In genomic region chr6:86578396-86578795, GRCm38 (mm10) we compare ENCODE assay signal across 11 mouse cellular contexts. TPM values are rescaled to one million over a fixed set of nuclear protein-coding genes. Genes with fewer than 3 reads are reported as not detected.
DNase-seq lines count a peak whose midpoint lies in the region; ATAC-seq and TF ChIP-seq lines count a peak whose summit lies in the region.
"Had no signal": no experiment of that assay in that cellular context is flagged by ENCODE, and none has a peak within 500 bp of the region (broad histone marks: within the 10 kb centered on the region; RNA-seq: fewer than 3 reads in every experiment).

No protein-coding gene starts in this region.

- no peak overlapping the region for H3K4me3 ChIP-seq in cerebellum, adult 2 months (replicated peaks; ENCODE audit: insufficient read depth, low read depth, low read length)
- no peak overlapping the region for H3K4me3 ChIP-seq in liver, adult 2 months (ENCODE audit: insufficient read depth, low read depth, low read length)
- H3K4me3 ChIP-seq in liver, embryonic 12.5 days = no peak overlapping the region
- H3K4me3 ChIP-seq in small intestine, adult 2 months (ENCODE audit: low read depth, low read length) = no peak overlapping the region
- H3K4me3 ChIP-seq: liver, embryonic 15.5 days had no signal

- no peak overlapping the region for H3K9ac ChIP-seq in liver, adult 2 months (ENCODE audit: low read depth, low read length)
- H3K9ac ChIP-seq in liver, embryonic 12.5 days = no peak overlapping the region
- H3K9ac ChIP-seq: liver, embryonic 15.5 days had no signal

- H3K4me2 ChIP-seq in liver, embryonic 12.5 days = no peak overlapping the region
- H3K4me2 ChIP-seq: liver, embryonic 15.5 days had no signal

- no peak overlapping the region for H3K27ac ChIP-seq in cerebellum, adult 2 months (ENCODE audit: insufficient read depth, low read length)
- no peak overlapping the region for H3K27ac ChIP-seq in liver, adult 2 months (replicated peaks; ENCODE audit: insufficient read depth, low read depth, low read length)
- H3K27ac ChIP-seq in liver, embryonic 12.5 days = no peak overlapping the region
- H3K27ac ChIP-seq in small intestine, adult 2 months (ENCODE audit: insufficient read depth, low read depth, low read length) = 0 out of 2 replicates have a peak overlapping the region, but pooled peaks have one; percentile 3
- H3K27ac ChIP-seq: liver, embryonic 15.5 days had no signal

- no peak for TF ChIP-seq CTCF in cerebellum, adult 2 months (IDR thresholded peaks at IDR 0.05; ENCODE audit: borderline replicate concordance, insufficient read depth, low read depth, low read length)
- no peak for TF ChIP-seq CTCF in liver, adult 2 months (IDR thresholded peaks at IDR 0.05; ENCODE audit: low read depth, low read length)
- TF ChIP-seq CTCF in small intestine, adult 2 months (IDR thresholded peaks at IDR 0.05; ENCODE audit: extremely low read depth, insufficient read length, insufficient replicate concordance, low read depth, low read length) = no peak

- peak; percentile 41 to 71 for DNase-seq in cerebellum, adult 2 months
- no peak for DNase-seq in cerebellum, adult 8-10 months
- DNase-seq in liver, adult 2 months (ENCODE audit: extremely low read depth, low read depth, low spot score) = peak; percentile 31
- DNase-seq in kidney, postnatal 25 days = peak; percentile 83 to 90
- no peak for DNase-seq in urinary bladder, adult 2 months (ENCODE audit: low spot score)
- DNase-seq in thymus, postnatal 25 days = no peak
- DNase-seq: heart, postnatal 36 days; layer of hippocampus, adult 9-11 months had no signal

- no peaks in the 10 kb centered on the region for H3K27me3 ChIP-seq in cerebellum, adult 2 months (ENCODE audit: control insufficient read depth, insufficient read depth, low read length)
- H3K27me3 ChIP-seq in liver, adult 2 months (ENCODE audit: control insufficient read depth, insufficient read depth, low read length) = no peaks in the 10 kb centered on the region
- 0 out of 2 replicates have a peak, but pooled peaks cover 4% of the 10 kb centered on the region for H3K27me3 ChIP-seq in liver, embryonic 12.5 days (replicated peaks)
- no peaks in the 10 kb centered on the region for H3K27me3 ChIP-seq in small intestine, adult 2 months (ENCODE audit: control insufficient read depth, insufficient read depth, low read length)
- H3K27me3 ChIP-seq: liver, embryonic 15.5 days had no signal

- WGBS in cerebellum, adult 2 months = 38% methylated on average over 2 of the region's 2 CpGs
- WGBS in liver, adult 2 months = 46% methylated on average over 2 of the region's 2 CpGs
- WGBS in liver, embryonic 12.5 days (ENCODE audit: insufficient replicate concordance) = 77% methylated on average over 2 of the region's 2 CpGs
- WGBS in small intestine, adult 2 months = 17% methylated on average over 2 of the region's 2 CpGs

- peaks cover 12% of the 10 kb centered on the region for H3K4me1 ChIP-seq in cerebellum, adult 2 months (ENCODE audit: control insufficient read depth, insufficient read depth, low read length)
- H3K4me1 ChIP-seq in liver, adult 2 months (ENCODE audit: control insufficient read depth, insufficient read depth, low read length) = no peaks in the 10 kb centered on the region
- peaks cover 16% of the 10 kb centered on the region for H3K4me1 ChIP-seq in liver, embryonic 12.5 days
- H3K4me1 ChIP-seq in small intestine, adult 2 months (ENCODE audit: control insufficient read depth, insufficient read depth, insufficient read length, low read length) = peaks cover 15% of the 10 kb centered on the region
- H3K4me1 ChIP-seq: liver, embryonic 15.5 days had no signal

- no peak for TF ChIP-seq POLR2A in cerebellum, adult 2 months (IDR thresholded peaks at IDR 0.05; ENCODE audit: borderline replicate concordance, insufficient read depth, low read length)
- no peak for TF ChIP-seq POLR2A in liver, adult 2 months (IDR thresholded peaks at IDR 0.05; ENCODE audit: extremely low read depth, insufficient read depth, low read length)
- TF ChIP-seq POLR2A in small intestine, adult 2 months (IDR thresholded peaks at IDR 0.05; ENCODE audit: low read depth, low read length) = no peak

- H3K36me3 ChIP-seq in liver, adult 2 months (ENCODE audit: control insufficient read depth, insufficient read depth, low read length) = no peaks in the 10 kb centered on the region
- H3K36me3 ChIP-seq in liver, embryonic 12.5 days = no peaks in the 10 kb centered on the region
- H3K36me3 ChIP-seq in small intestine, adult 2 months (ENCODE audit: control insufficient read depth, insufficient read depth, low read length) = no peaks in the 10 kb centered on the region
- H3K36me3 ChIP-seq: liver, embryonic 15.5 days had no signal

- no peak for ATAC-seq in liver, embryonic 12.5 days

- no peaks in the 10 kb centered on the region for H3K79me2 ChIP-seq in liver, adult 2 months (ENCODE audit: control insufficient read depth, insufficient read depth, low read length)

- H3K9me3 ChIP-seq in liver, embryonic 12.5 days (replicated peaks) = no peaks in the 10 kb centered on the region
- H3K9me3 ChIP-seq: liver, embryonic 15.5 days had no signal

RNA-seq across cellular contexts. Expression of gene Asprv1, which starts 49.6 kb away (rescaled TPM):
- 2.1 and 2.5 TPM in 2 replicates for polyA plus RNA-seq in cerebellum, adult 2 months (2012; rRNA removed)
- total RNA-seq in liver, adult 2 months (2014; rRNA removed) = not detected in 2 replicates
- polyA plus RNA-seq in liver, adult 2 months (2012; rRNA removed) = 0.07 and 0.10 TPM in 2 replicates
- polyA plus RNA-seq in liver, embryonic 12.5 days (2016; fragmentation: Nextera tagmentation; extraction: Ambion mirVana) = 0.13 TPM in 2 replicates
- polyA plus RNA-seq in small intestine, adult 2 months (2012; rRNA removed) = 0.20 and 0.23 TPM in 2 replicates
- 0.39 and 0.56 TPM in 2 replicates for polyA plus RNA-seq in urinary bladder, adult 2 months (2012; rRNA removed)
- total RNA-seq: heart, postnatal 36 days had no signal

RNA-seq across cellular contexts. Expression of gene Pcbp1, which starts 52.3 kb away (rescaled TPM):
- 179 and 186 TPM in 2 replicates for polyA plus RNA-seq in cerebellum, adult 2 months (2012; rRNA removed)
- 38.2 and 59.7 TPM in 2 replicates for total RNA-seq in liver, adult 2 months (2014; rRNA removed)
- 119 and 138 TPM in 2 replicates for polyA plus RNA-seq in liver, adult 2 months (2012; rRNA removed)
- 465 and 466 TPM in 2 replicates for polyA plus RNA-seq in liver, embryonic 12.5 days (2016; fragmentation: Nextera tagmentation; extraction: Ambion mirVana)
- 244 and 314 TPM in 2 replicates for polyA plus RNA-seq in small intestine, adult 2 months (2012; rRNA removed)
- 153 and 183 TPM in 2 replicates for polyA plus RNA-seq in urinary bladder, adult 2 months (2012; rRNA removed)

Comparison
In these comparisons a context has a peak if more than half of its experiments do, and no peak if none do; other contexts are left out.
1. DNase-seq: peak in cerebellum, adult 2 months (2 of 2), liver, adult 2 months (single experiment) and kidney, postnatal 25 days (2 of 2); none in cerebellum, adult 8-10 months (single experiment), urinary bladder, adult 2 months (single experiment) and thymus, postnatal 25 days (single experiment).